Mouse (Mus musculus) hindbrain, postnatal 0 days (tissue): ENCODE measurements at regions not wholly inside any gene's neighbourhood (a gene's known extent, or its start where the extent isn't known, plus 50 kb on each side); places are given as distances from the start of the nearest gene placed in this dataset.

ENCODE experiments used
- ATAC-seq: fragments of 200-750 bp; cut with Nextera tagmentation; 2 replicates; pipeline ENCODE4 v1.8.0; 2017; ENCODE audit warnings: mild to moderate bottlenecking, moderate TSS enrichment, moderate library complexity
- DNase-seq: peaks from one replicate; pipeline ENCODE4 v3.0.0-alpha.2; 2015; ENCODE audit warnings: low spot score
- H3K27ac ChIP-seq: fragments of 300-500 bp; sonication (generic); 2 replicates; pipeline ENCODE4 v1.5.1; 2014; ENCODE audit warnings: mild to moderate bottlenecking
- H3K27me3 ChIP-seq: fragments of 300-500 bp; sonication (generic); 2 replicates; pipeline ENCODE4 v1.6.1; 2014; ENCODE audit warnings: low read length, mixed read lengths; ENCODE audit not compliant: insufficient read depth
- H3K36me3 ChIP-seq: fragments of 300-500 bp; sonication (generic); 2 replicates; pipeline ENCODE4 v1.6.1; 2014; ENCODE audit warnings: low read length, mixed read lengths; ENCODE audit not compliant: insufficient read depth
- H3K4me1 ChIP-seq: fragments of 300-500 bp; sonication (generic); 2 replicates; pipeline ENCODE4 v1.6.1; 2014; ENCODE audit warnings: antibody characterized with exemption, low read length, mixed read lengths; ENCODE audit not compliant: insufficient read depth
- H3K4me2 ChIP-seq: fragments of 300-500 bp; sonication (generic); 2 replicates; pipeline ENCODE4 v1.6.1; 2014; ENCODE audit warnings: low read depth, mild to moderate bottlenecking, low read length, moderate library complexity, mixed read lengths
- H3K4me3 ChIP-seq: fragments of 300-500 bp; sonication (generic); 2 replicates; pipeline ENCODE4 v1.5.1; 2014; ENCODE audit warnings: low read length
- H3K9ac ChIP-seq: fragments of 300-500 bp; sonication (generic); replicated peaks from 2 replicates; pipeline ENCODE4 v1.6.1; 2014; ENCODE audit warnings: mild to moderate bottlenecking, low read length, moderate library complexity, mixed read lengths
- H3K9me3 ChIP-seq: fragments of 300-500 bp; sonication (generic); 2 replicates; pipeline ENCODE4 v1.6.1; 2016; ENCODE audit warnings: low read length, mixed read lengths
- CTCF ChIP-seq: IDR thresholded peaks from 2 replicates; pipeline ENCODE4 v1.5.1; 2016; ENCODE audit warnings: antibody characterized with exemption, control low read depth, low read depth
- WGBS: fragments of 180-500 bp; shearing (Covaris S2); extraction: QIAGEN DNeasy Blood & Tissue Kit; methylation state at CpG from one replicate; pipeline ENCODE4 v1.1.7; 2014; 5-methylcytosine and 5-hydroxymethylcytosine counted together

DNA sequence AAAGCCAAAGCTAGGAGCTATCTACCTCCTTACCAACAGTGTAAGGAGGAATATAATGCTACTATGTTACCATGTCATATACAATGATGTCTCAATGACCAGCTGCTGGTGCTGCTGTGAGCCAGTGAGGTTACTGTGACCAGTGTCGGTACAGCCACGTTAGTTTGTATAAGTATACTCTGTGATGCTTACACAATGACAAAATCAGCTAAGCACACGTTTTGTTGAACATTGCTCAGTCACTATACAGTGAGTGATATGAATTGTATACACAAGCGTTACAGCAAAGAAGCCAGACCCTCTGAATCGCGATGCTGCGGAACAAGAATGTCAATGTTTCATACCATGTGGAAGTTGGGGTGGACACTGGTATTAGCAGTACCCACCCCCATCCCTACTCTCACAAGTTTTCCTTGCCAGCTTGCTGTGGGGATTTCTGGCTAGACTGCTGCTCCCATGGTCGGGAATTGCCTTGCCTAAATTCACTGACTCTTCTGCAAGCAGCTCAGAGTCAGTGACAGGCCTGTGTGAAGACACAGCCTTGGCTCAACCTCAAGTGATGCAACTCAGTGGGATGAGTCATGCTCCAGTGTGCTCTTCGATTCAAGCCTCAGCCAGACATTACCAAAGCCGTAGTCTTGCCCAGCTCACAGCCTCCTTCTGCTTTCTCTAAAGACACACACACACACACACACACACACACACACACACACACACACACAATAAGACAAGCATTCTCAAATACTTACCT lies 96.5 kb upstream of the Plcb4 start:
- Histone ChIP-seq H3K27ac (no peak overlapping the region), H3K27me3 (no peaks in the 10 kb centered on the region), H3K4me2 (no peak overlapping the region), H3K9me3 (no peaks in the 10 kb centered on the region), H3K9ac (no peak overlapping the region), H3K36me3 (no peaks in the 10 kb centered on the region), H3K4me3 (no peak overlapping the region), H3K4me1 (no peaks in the 10 kb centered on the region)
- DNase-seq (peak; percentile 40), ATAC-seq (0 out of 2 replicates have a peak, but pooled peaks have one; percentile 45)
- no peak for TF ChIP-seq CTCF
- WGBS, result 74% methylated on average over 10 of the region's 10 CpGs

DNA sequence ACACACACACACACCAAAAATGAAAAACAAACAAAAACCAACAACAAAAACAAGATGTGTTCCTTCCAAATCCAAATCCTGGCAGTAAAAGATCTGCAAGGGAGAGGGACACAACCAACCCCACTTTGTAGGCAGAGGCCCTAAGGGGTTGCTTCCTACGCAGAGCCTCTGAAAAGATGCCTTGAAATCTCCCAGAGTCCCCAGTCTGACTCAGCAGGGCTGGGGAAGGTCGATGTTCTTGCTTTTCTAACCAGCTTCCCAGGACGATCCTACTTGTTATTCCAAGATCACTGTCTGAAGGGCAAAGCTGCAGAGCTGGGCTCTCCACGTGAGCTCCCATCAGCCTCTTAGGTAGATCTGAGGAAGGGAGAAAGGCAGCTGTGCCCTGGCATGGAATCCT lies 94.6 kb upstream of the Plcb4 start:
- Histone ChIP-seq H3K27ac (no peak overlapping the region), H3K4me3 (no peak overlapping the region), H3K9me3 (no peaks in the 10 kb centered on the region), H3K9ac (no peak overlapping the region), H3K4me1 (no peaks in the 10 kb centered on the region), H3K27me3 (no peaks in the 10 kb centered on the region), H3K4me2 (no peak overlapping the region), H3K36me3 (no peaks in the 10 kb centered on the region)
- ATAC-seq (no peak), DNase-seq (no peak)
- 55% methylated on average over 4 of the region's 4 CpGs for WGBS
- no peak for TF ChIP-seq CTCF

DNA sequence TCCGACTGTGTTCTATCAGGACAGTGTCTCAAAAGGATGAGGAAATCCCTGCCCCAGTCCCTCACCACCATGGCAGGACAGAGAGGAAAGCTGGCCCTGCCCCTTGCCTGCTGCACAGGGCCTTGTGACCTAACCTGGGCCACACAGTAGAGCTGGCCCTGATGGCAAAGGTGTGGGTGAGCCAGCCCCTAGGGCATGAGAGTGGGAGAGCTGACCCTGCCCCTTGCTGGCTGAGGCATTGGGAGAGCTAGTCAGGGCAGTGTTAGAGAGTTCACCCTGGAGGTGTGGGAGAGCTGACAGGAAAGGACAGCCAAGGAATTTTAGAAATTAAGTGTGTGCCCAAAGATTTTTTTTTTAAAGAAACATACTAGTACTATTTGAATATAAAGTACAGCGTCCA lies 90.5 kb upstream of the Plcb4 start:
- no peaks in the 10 kb centered on the region for H3K9me3 ChIP-seq
- 89% methylated on average over 2 of the region's 2 CpGs for WGBS
- ATAC-seq, result no peak

GRCm38 (mm10) chr2:135571599-135571998 lies 87.2 kb upstream of the Plcb4 start:
- no peak overlapping the region for H3K4me3 ChIP-seq
- no peak overlapping the region for H3K4me2 ChIP-seq
- 71% methylated on average over 5 of the region's 5 CpGs for WGBS
- no peak overlapping the region for H3K27ac ChIP-seq
- no peaks in the 10 kb centered on the region for H3K4me1 ChIP-seq
- DNase-seq (no peak), ATAC-seq (no peak)
- no peak for TF ChIP-seq CTCF
- no peaks in the 10 kb centered on the region for H3K9me3 ChIP-seq
- no peak overlapping the region for H3K9ac ChIP-seq
- no peaks in the 10 kb centered on the region for H3K27me3 ChIP-seq
- no peaks in the 10 kb centered on the region for H3K36me3 ChIP-seq

More for the DNA sequence above, 90.5 kb upstream of the Plcb4 start:
- no peak overlapping the region for H3K4me3 ChIP-seq
- H3K27ac ChIP-seq, result no peak overlapping the region
- no peak overlapping the region for H3K9ac ChIP-seq
- H3K4me2 ChIP-seq, result no peak overlapping the region
- H3K36me3 ChIP-seq, result no peaks in the 10 kb centered on the region
- H3K27me3 ChIP-seq, result no peaks in the 10 kb centered on the region
- DNase-seq, result no peak
- no peak for TF ChIP-seq CTCF
- H3K4me1 ChIP-seq, result no peaks in the 10 kb centered on the region

GRCm38 (mm10) chr2:135577228-135577627 lies 81.6 kb upstream of the Plcb4 start:
- WGBS, result 81% methylated on average over 5 of the region's 5 CpGs
- Histone ChIP-seq H3K27ac (no peak overlapping the region), H3K4me2 (no peak overlapping the region), H3K27me3 (no peaks in the 10 kb centered on the region), H3K4me3 (no peak overlapping the region), H3K4me1 (no peaks in the 10 kb centered on the region), H3K36me3 (no peaks in the 10 kb centered on the region), H3K9me3 (no peaks in the 10 kb centered on the region), H3K9ac (no peak overlapping the region)
- ATAC-seq (no peak), DNase-seq (no peak)
- TF ChIP-seq CTCF, result no peak

DNA sequence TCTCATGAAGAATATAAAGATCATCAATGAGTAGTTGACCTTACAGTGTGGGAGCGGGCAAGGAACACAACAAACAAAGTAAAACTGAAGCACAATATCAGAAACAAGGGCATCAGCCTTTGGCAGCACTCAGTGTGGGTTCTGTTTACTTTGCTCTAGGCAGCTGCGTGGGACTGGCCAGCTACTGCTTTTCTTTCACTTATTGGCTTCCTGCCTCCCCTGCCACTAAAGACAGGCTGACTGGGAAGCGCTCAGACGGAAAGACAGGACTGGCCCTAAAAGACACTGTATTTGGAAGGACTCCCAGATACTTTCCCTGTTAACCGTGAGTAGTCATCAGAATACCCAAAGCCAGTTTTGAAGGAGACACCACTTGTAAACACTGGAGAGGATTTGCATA lies 80.7 kb upstream of the Plcb4 start:
- peak; percentile 90 for ATAC-seq
- no peak overlapping the region for H3K4me3 ChIP-seq

GRCm38 (mm10) chr2:135579514-135579913 lies 79.3 kb upstream of the Plcb4 start:
- no peak for TF ChIP-seq CTCF
- WGBS, result 91% methylated on average over 6 of the region's 6 CpGs
- Histone ChIP-seq H3K27ac (no peak overlapping the region), H3K9me3 (no peaks in the 10 kb centered on the region), H3K4me3 (no peak overlapping the region), H3K9ac (no peak overlapping the region), H3K4me1 (no peaks in the 10 kb centered on the region), H3K27me3 (no peaks in the 10 kb centered on the region), H3K36me3 (no peaks in the 10 kb centered on the region), H3K4me2 (no peak overlapping the region)
- ATAC-seq (no peak), DNase-seq (no peak)

More for the DNA sequence above, 80.7 kb upstream of the Plcb4 start:
- Histone ChIP-seq H3K27ac (peak overlapping the region; percentile 45; the same call in 1 of the 2 replicates), H3K4me2 (0 out of 2 replicates have a peak overlapping the region, but pooled peaks have one; percentile 8), H3K4me1 (no peaks in the 10 kb centered on the region), H3K9ac (no peak overlapping the region), H3K9me3 (no peaks in the 10 kb centered on the region), H3K27me3 (no peaks in the 10 kb centered on the region), H3K36me3 (no peaks in the 10 kb centered on the region)
- peak; percentile 76 for DNase-seq
- TF ChIP-seq CTCF, result no peak
- 25% methylated on average over 5 of the region's 5 CpGs for WGBS
